Mouse (Mus musculus) stomach, postnatal 0 days (tissue): ENCODE data around the gene Prss3. TPM values are rescaled to one million over a fixed set of nuclear protein-coding genes. Genes with fewer than 3 reads are reported as not detected.
"Not testable (repeated sequence)": the region's sequence is repeated elsewhere in the genome, so short reads cannot be mapped to it uniquely, and the experiment has no call there.

ENCODE experiments used
- ATAC-seq: fragments of 200-750 bp; cut with Nextera tagmentation; 2 replicates; pipeline ENCODE4 v1.8.0; 2017; ENCODE audit not compliant: low FRiP score, low TSS enrichment
- DNase-seq: peaks from one replicate; pipeline ENCODE4 v3.0.0-alpha.2; 2016; ENCODE audit warnings: low spot score
- H3K27ac ChIP-seq: fragments of 300-500 bp; sonication (generic); replicated peaks from 2 replicates; pipeline ENCODE4 v1.5.1; 2014; ENCODE audit warnings: mild to moderate bottlenecking, control low read depth
- H3K27me3 ChIP-seq: fragments of 300-500 bp; sonication (generic); 2 replicates; pipeline ENCODE4 v1.6.1; 2014; ENCODE audit warnings: low read length; ENCODE audit not compliant: control insufficient read depth, insufficient read depth
- H3K36me3 ChIP-seq: fragments of 300-500 bp; sonication (generic); 2 replicates; pipeline ENCODE4 v1.6.1; 2014; ENCODE audit warnings: low read length, mixed read lengths; ENCODE audit not compliant: control insufficient read depth, insufficient read depth
- H3K4me1 ChIP-seq: fragments of 300-500 bp; sonication (generic); replicated peaks from 2 replicates; pipeline ENCODE4 v1.6.1; 2014; ENCODE audit warnings: antibody characterized with exemption; ENCODE audit not compliant: control insufficient read depth, insufficient read depth
- H3K4me2 ChIP-seq: fragments of 300-500 bp; sonication (generic); replicated peaks from 2 replicates; pipeline ENCODE4 v1.6.1; 2014; ENCODE audit warnings: low read depth, mild to moderate bottlenecking, control low read depth, moderate library complexity
- H3K4me3 ChIP-seq: fragments of 300-500 bp; sonication (generic); 2 replicates; pipeline ENCODE4 v1.5.1; 2014; ENCODE audit warnings: low read depth, low read length, control low read depth
- H3K9ac ChIP-seq: fragments of 300-500 bp; sonication (generic); 2 replicates; pipeline ENCODE4 v1.6.1; 2014; ENCODE audit warnings: mild to moderate bottlenecking, low read length, control low read depth, mixed read lengths
- H3K9me3 ChIP-seq: fragments of 300-500 bp; sonication (generic); 2 replicates; pipeline ENCODE4 v1.6.1; 2016; ENCODE audit warnings: low read length; ENCODE audit not compliant: control insufficient read depth
- CTCF ChIP-seq: IDR thresholded peaks from 2 replicates; pipeline ENCODE4 v1.5.1; 2016; ENCODE audit warnings: antibody characterized with exemption, low read depth, mild to moderate bottlenecking, moderate library complexity
- EP300 ChIP-seq: optimal IDR thresholded peaks from 2 replicates; pipeline ENCODE3; 2016; ENCODE audit warnings: antibody characterized with exemption
- WGBS: fragments of 180-500 bp; shearing (Covaris S2); extraction: QIAGEN DNeasy Blood & Tissue Kit; methylation state at CpG from one replicate; pipeline ENCODE4 v1.1.7; 2014; 5-methylcytosine and 5-hydroxymethylcytosine counted together
- polyA plus RNA-seq: library from polyadenylated mRNA; unstranded; fragments of >200 nt; fragmentation: Nextera tagmentation; extraction: Ambion mirVana; gene quantifications from 2 replicates; pipeline ENCODE4 v1.2.1, GENCODE M21; 2015

Gene Prss3
- polyA plus RNA-seq, result 2.6 and 3.7 TPM in 2 replicates

DNA sequence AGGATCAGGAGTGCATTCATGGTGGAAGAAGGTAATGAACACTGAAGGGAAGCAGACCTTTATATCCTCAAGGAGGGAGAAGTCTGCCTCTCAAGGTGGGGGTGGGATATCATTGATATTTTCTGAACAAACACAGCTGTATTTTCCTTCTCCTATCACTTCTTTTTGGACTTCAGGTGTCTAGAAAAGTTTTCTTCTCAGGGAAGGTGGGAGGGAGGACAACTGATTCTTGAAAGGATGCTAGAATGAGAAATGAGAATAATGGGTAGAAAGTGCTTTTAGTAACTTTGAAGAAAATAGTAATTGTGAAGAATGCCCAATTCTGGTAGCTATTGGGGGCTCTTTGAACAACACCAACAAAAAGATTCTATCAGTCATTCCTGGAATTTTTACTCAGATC lies at the start of gene Prss3:
Prss3 (minus strand) TSS at position 101 of the 400 bp plus-strand sequence.
- not testable (repeated sequence) for H3K4me1 ChIP-seq, DNase-seq, H3K9ac ChIP-seq, H3K4me3 ChIP-seq, H3K4me2 ChIP-seq, H3K27me3 ChIP-seq, H3K36me3 ChIP-seq, H3K27ac ChIP-seq, ATAC-seq, H3K9me3 ChIP-seq

DNA sequence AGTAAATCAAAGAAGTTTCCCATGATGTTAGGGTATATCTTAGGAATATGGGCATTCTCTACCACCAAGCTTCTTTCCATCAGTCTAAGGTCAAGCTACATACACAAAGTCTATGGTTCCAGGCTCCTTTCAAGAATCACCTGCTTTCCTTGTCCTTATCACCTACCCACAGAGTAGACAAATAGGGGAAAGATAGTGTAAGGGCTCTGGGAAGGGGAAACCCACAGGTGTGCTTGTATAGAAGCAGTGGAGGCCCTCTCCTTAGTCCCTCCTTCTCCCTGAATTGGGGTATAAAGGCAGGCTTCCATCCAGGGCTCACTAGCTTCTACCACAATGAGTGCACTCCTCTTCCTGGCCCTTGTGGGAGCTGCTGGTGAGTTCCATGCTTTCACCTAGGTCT lies 14.6 kb upstream of the Prss3 start, which contains the start of gene Gm5771:
Gm5771 (plus strand) TSS at position 301 of the 400 bp plus-strand sequence.
- not testable (repeated sequence) for H3K27ac ChIP-seq, H3K9me3 ChIP-seq, H3K9ac ChIP-seq, H3K27me3 ChIP-seq, H3K4me1 ChIP-seq, DNase-seq, H3K4me2 ChIP-seq, ATAC-seq, H3K36me3 ChIP-seq, H3K4me3 ChIP-seq

DNA sequence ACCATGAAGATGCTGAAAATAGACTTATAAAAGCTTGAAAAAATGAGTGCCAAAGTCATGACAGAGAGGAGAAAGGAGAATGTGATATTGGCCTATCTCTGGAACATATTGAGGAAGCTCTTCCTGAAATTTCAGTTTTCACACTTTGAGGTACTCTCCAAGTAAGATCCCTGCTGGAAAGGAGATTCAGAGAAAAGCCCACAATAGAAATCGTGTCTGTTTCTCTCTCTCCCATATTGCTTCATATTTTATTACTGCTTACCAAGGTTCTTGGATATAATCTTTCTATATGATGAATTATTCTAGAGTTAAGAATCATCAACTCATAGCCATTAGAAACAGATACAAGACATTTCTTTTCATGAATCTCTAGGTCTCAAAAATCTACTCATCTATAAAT lies 14.2 kb upstream of the Prss3 start:
- H3K4me2 ChIP-seq, H3K9ac ChIP-seq, H3K9me3 ChIP-seq, ATAC-seq, H3K27ac ChIP-seq, H3K4me1 ChIP-seq, H3K36me3 ChIP-seq, DNase-seq, H3K27me3 ChIP-seq, H3K4me3 ChIP-seq: not testable (repeated sequence)
- WGBS, result 66% methylated on average over 1 of the region's 1 CpGs

DNA sequence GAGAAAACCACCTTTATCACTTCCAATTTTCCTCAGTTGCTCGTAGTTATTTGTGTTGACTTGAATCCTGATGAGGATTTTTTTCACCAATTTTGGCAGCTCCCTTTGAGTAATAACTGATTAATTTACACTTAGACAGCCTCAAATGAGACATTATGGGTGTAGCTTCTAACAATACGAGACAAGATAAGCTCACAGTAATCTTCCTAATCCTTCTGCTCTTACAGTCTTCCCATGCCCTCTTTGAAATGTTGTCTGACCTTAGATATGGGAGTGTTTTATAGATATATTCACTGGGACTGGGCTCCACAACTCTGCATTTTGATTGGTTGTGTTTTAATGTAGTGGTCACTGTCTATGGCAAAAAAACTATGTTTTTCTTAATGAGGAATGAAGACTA lies 9.3 kb upstream of the Prss3 start:
- 59% methylated on average over 2 of the region's 2 CpGs for WGBS
- H3K9me3 ChIP-seq, result no peaks in the 10 kb centered on the region
- no peak overlapping the region for H3K4me3 ChIP-seq
- H3K27ac ChIP-seq, result no peak overlapping the region
- H3K9ac ChIP-seq, result no peak overlapping the region
- no peak overlapping the region for H3K4me2 ChIP-seq
- no peaks in the 10 kb centered on the region for H3K4me1 ChIP-seq
- H3K27me3 ChIP-seq, result no peaks in the 10 kb centered on the region
- no peaks in the 10 kb centered on the region for H3K36me3 ChIP-seq
- TF ChIP-seq EP300 (no peak), CTCF (no peak)
- ATAC-seq (no peak), DNase-seq (no peak)

DNA sequence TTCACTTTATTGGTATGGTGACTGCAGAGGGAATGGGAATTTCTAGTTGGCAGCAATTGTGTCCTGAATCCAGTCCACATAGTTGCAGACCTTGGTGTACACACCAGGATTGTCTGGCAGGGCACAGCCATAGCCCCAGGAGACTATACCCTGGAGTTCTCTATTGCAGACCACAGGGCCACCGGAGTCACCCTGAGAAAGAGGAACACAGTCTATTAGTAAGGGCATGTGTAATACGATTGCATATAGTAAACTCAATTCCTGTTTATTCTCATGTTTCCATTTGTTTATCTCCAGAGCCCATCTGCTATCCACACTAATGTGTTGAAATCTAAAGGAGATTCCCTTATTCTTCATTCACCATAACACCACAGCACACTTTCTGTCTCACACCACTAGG lies 3.7 kb downstream of the Prss3 start:
- 88% methylated on average over 1 of the region's 2 CpGs for WGBS

DNA sequence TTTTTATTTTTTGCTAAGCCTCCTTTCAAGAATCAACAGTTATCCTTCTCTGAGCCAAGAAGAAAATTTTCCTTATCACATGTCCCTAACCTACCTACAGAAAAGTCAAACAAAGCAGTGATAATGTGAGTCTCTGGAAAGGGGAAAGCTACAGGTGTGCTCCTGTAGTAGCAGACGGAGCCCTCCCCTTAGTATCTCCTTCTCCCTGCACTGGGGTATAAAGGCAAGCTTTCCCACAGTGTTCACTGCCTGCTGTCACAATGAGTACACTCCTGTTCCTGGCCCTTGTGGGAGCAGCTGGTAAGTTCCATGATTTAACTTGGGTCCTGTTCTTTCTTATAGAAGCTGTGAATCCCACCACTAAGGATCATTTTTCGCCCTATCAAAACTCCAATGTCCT lies 23.5 kb downstream of the Prss3 start, which contains the start of gene Try10:
Try10 (plus strand) TSS at position 174 of the 400 bp plus-strand sequence.
- ATAC-seq (no peak), DNase-seq (no peak)
- Histone ChIP-seq H3K36me3 (no peaks in the 10 kb centered on the region), H3K4me1 (no peaks in the 10 kb centered on the region), H3K4me3 (no peak within 1 kb of the TSS), H3K27me3 (no peaks in the 10 kb centered on the region), H3K9ac (no peak within 1 kb of the TSS), H3K4me2 (no peak within 1 kb of the TSS), H3K27ac (no peak within 1 kb of the TSS), H3K9me3 (no peaks in the 10 kb centered on the region)
- 63% methylated on average over 2 of the region's 2 CpGs for WGBS
- no peak for TF ChIP-seq EP300

More for the DNA sequence above, 3.7 kb downstream of the Prss3 start:
- not testable (repeated sequence) for H3K4me1 ChIP-seq, H3K36me3 ChIP-seq, DNase-seq, H3K27me3 ChIP-seq, H3K9me3 ChIP-seq, ATAC-seq, H3K27ac ChIP-seq, H3K4me2 ChIP-seq, H3K9ac ChIP-seq, H3K4me3 ChIP-seq

Other genes starting within 250 kb of the Prss3 start
- gene Try4, start 75.4 kb downstream of the Prss3 start, polyA plus RNA-seq, result 2.9 and 7.4 TPM in 2 replicates
- 11.4 and 13.3 TPM in 2 replicates for gene Try5, start 60.8 kb downstream of the Prss3 start, polyA plus RNA-seq
- gene Try10, start 23.6 kb downstream of the Prss3 start, polyA plus RNA-seq, result 1.7 and 2.4 TPM in 2 replicates
- gene Gm5771, start 14.7 kb upstream of the Prss3 start, polyA plus RNA-seq, result 2.8 and 8.1 TPM in 2 replicates
- 3.4 and 4.2 TPM in 2 replicates for gene Gm10334, start 68.5 kb upstream of the Prss3 start, polyA plus RNA-seq
- 5.4 and 8.1 TPM in 2 replicates for gene Prss1, start 81.3 kb upstream of the Prss3 start, polyA plus RNA-seq
- gene Prss2, start 144.1 kb upstream of the Prss3 start, polyA plus RNA-seq, result 5.1 and 7.0 TPM in 2 replicates
- gene Ephb6, start 227.8 kb upstream of the Prss3 start, polyA plus RNA-seq, result 23.5 and 24.3 TPM in 2 replicates